Mouse (Mus musculus) brain, embryonic 14.5 days (tissue): ENCODE data around the gene Arhgef15.

Experiments used
- CTCF ChIP-seq: fragments of 200-500 bp; IDR thresholded peaks from 2 replicates; pipeline ENCODE4 v1.5.1; 2012; ENCODE audit warnings: inconsistent platforms, mild to moderate bottlenecking, moderate library complexity, borderline replicate concordance; ENCODE audit not compliant: insufficient read depth, insufficient read length; ENCODE audit errors: extremely low read depth
- POLR2A ChIP-seq: fragments of 200-500 bp; IDR thresholded peaks from 2 replicates; pipeline ENCODE4 v1.6.1; 2012; ENCODE audit warnings: mild to moderate bottlenecking, inconsistent platforms, borderline replicate concordance; ENCODE audit not compliant: poor library complexity, insufficient read depth, insufficient read length, severe bottlenecking; ENCODE audit errors: extremely low read depth

DNA sequence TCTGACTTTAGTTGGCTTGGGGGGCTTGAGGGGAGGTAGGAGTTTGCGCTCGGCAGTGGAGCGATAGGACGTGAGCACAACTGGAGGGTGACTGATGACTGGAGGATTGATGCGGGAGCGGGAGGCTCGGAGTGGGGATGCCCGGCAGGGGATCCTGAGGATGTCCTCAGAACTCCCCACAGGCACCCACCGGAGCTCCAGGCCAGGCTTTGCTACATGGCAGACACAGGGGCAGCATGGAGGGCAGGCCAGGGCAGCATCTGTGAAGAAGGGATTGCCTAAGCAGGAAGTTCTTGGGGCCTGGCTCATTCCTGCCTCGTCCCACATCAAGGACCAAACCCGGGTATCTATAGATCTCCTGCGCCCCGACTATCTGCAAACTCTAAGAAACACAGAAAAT, 3.4 kb downstream of the Arhgef15 start:
- TF ChIP-seq CTCF (no peak), POLR2A (no peak)
